Mouse (Mus musculus) left cerebral cortex, adult 8-10 months (tissue): ENCODE measurements at regions not wholly inside any gene's neighbourhood (a gene's known extent, or its start where the extent isn't known, plus 50 kb on each side); places are given as distances from the start of the nearest gene placed in this dataset.

Experiments
- DNase-seq, 2 experiments: peaks; one replicate each; pipeline ENCODE4 v3.0.0; 2022; ENCODE audit warnings: low spot score in 2 of 2

DNA sequence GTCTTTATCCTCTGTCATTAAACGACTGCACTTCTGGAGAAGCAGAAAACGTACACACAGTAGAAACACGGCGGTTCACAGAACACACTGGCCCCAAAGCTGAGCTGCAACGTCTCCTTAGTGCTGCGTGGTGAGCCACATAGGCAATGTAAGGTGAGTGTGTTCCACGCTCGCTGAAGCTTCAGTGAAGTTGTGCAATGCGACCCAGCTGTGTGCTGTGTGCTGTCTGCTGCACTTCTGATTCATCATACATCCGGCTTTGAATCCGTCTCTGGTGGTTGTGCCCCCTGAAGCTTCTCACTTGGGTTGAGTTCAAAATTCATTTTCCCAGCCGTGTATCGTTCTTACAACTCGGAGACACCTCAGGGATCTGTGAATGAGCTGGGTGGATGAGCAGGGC lies 250.6 kb downstream of the Uaca start:
- DNase-seq = no peak

GRCm38 (mm10) chr9:61046517-61046916 lies 252.2 kb downstream of the Uaca start:
- DNase-seq = peak in 1 of 2 experiments; percentile 54

- no peak for DNase-seq
Observed at GRCm38 (mm10) chr9:61047289-61047688, 252.9 kb downstream of the Uaca start.

DNA sequence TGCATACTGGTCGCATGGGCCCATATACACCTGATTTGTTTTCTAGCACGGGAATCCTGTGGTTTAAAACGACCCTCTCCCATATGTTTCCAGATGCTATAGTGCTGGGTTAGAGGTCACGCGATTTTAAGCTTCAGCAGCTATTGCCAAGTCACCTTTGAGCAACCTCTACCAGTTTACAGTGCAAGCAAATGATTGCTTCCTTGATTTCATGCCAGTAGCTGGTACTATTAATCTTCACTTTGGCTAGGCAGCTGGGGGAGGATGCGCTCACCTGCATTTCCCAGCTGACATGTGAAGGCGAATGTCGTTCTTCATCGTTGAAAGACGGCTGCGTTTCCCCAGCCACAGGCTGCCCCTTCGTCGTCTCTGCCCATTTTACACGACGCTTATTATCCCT lies 254.2 kb downstream of the Uaca start:
- DNase-seq = no peak

DNA sequence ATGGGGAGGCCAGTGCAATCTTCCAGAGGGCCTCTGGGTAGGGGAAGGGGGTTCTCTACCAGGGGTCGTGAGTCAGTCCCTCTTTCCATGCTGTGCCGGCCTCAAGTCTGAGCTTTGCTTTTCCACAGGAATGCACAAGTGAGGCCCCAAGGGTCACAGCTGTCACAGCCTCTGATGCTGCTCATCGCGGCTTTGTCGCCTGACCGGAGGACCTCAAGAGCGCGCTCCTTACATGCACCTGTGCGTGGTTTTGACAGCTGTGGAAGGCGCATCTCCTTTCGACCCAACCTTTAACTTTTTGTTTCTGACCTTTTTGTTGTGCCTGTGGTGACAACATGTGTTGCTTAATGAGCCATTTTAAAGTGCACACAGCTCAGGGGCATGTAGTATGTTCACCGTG lies 258.3 kb downstream of the Uaca start:
- no peak for DNase-seq

GRCm38 (mm10) chr9:61054427-61054826 lies 260.1 kb downstream of the Uaca start:
- peak in 1 of 2 experiments; percentile 22 for DNase-seq

GRCm38 (mm10) chr9:61055392-61055791 lies 261.1 kb downstream of the Uaca start:
- DNase-seq = no peak

DNA sequence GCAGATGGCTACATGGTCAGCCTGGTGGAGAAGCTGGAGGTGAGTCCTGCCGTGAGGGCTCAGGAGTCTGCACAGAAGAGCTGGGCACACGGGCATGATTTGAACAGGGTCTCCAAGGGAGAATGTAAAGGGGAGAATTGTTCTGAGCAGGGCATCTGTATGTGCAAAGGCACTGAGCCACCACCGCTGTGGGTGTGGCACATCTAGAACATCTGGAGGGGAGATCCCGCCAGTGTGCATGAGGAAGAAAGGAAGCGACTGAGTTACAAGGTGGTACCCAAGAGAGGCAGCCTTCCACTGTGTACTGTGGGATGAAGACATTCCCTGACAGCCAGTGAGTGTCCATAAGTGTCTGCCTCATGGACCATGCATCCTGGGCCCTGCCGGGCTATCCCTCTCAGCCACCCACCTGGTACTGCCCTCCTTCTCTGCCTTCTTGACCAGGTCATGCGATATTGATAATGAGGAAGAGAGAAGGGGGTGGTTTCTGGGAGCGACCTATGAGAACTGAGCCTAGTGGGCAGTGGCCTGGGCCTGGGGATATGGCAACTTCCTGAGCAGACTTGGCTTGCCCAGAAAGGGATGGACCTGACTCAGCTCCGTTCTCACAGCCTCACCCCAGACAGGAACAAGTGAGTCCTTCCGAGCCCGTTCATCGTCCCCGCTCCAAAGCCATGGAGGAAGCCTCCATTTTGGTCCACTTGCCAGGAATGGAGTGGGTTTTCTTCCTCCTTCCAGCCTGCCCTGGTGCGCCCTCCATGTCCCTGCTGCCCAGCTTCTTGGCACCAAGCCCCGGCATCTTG lies 261.8 kb downstream of the Uaca start:
- no peak for DNase-seq

GRCm38 (mm10) chr9:61056731-61057270 lies 262.5 kb downstream of the Uaca start:
- peak in 1 of 2 experiments; percentile 27 for DNase-seq

- DNase-seq = no peak
Observed at GRCm38 (mm10) chr9:61059225-61059624, 264.9 kb downstream of the Uaca start.

- no peak for DNase-seq
Observed at GRCm38 (mm10) chr9:61060958-61061357, 266.6 kb downstream of the Uaca start.

DNA sequence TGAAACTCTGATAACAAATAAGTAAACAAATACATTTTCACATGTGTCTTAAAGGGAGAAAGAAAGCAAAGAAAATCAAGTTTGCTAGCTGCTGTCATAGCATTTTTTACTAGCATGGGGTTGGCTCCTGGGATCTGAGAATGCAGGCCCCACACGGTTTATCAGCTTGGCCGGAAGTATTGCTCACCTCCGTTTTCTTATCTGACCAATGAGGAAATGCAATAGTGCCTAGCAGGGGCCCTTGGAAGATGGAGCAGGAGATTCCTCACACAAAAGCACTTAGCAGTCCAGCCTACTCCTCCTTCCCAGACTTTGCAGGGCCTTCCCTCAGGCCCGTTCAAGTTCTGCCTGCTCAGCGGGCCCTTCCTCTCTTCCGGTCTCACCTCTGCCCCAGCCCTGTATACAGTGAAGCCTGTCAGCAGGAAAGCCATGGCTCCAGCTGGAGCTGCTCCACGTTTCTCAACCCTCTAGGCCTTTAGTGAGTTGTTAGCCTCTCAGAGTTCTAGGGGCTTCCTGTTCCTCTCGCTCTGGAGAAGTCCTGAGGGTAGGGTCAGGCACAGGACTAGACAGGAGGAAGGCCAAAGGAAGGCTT lies 270.5 kb downstream of the Uaca start:
- DNase-seq = no peak

DNA sequence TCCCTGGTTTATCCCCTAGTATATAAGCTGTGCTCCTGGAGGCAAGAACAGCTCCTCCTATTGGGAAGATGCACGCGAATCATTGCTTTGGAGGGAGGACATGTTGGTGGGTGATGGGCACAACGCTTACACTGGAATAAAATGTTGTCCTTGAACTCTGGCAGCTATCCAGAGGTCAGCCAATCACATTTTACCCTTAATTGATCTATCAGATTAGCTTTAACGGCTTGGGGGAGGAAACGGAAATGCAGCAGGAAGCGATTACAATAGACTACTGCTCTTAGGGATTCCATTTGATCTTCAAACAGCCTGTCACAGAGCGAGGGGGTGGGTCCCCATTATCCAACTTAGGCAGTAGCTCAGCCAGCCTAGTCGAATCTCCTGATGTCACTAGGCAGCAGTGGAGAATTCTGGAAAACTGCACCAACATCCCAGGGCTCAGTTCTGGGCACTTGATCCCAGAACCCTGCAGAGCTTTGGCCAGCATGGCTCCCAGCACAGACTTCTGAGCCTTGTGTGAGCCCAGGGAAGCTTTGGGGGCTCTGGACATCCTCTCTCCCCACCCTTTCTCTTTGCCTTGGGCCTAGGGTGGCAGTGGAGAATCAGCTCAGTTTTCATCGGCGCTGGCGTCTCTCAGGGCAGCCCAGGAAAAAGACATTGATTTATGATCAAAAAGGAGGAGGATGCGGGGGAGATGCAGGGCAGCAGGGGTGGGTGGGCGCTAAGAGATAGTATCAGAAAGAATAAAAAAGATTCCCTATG lies 275.4 kb downstream of the Uaca start:
- DNase-seq = no peak

DNA sequence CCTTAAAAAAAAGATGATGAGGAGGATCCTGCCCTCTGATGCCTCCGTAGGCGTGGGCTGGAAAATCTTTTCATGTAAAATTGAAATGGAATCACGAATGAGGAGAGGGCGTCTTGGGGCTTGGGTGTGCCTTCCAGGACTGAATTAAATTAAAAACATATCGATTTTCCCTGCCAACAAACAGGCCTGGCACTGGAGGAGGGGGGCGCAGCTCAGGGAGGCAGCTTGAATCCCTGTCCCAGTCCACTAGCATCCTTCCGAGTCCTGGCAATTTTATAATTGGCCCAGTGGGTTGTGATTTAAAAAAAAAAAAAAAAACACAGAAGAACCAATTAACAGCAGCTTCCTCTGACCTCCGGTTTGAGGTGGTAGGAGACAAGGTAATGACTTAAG lies 276.0 kb downstream of the Uaca start:
- DNase-seq = no peak

GRCm38 (mm10) chr9:61070861-61071260 lies 276.5 kb downstream of the Uaca start:
- DNase-seq = no peak

DNA sequence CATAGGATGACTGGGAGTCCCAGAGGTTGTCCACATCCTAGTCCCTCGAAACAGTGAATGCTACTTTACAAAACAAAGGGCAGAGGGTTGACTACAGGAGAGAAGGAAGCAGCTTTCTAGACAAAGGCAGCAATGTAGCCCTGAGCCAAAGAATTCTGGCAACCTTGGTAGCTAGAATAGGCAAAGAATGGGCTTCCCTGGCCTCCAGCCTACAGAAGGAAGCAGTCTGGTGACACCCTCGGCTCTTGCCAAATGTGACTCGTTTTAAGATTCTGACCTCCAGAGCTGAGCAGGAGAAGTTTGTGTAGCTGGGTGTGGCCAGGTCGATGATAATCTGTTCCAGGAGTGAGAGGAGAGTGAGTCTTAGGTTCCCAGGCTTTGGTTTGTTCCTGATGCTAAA lies 279.1 kb downstream of the Uaca start:
- no peak for DNase-seq

DNA sequence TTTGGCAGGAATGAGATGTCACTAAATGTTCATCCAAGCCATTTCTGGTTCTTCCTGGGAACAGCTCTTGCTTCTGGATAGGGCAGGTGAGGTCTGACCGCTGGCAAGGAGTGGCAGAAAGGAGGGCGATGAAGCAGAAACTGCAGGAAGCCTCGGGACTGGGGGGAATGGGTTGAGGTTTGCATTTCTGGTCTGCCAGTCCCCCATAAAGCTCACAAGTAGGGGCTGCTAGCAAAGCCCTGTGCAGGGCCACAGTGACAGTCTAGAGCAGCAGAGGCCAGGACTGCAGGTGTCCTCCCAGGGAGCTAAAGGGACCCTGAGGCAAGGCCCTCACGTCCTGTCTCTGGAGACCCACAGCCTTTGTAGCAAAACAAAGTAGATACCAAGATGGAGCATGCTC lies 280.7 kb downstream of the Uaca start:
- DNase-seq = no peak

DNA sequence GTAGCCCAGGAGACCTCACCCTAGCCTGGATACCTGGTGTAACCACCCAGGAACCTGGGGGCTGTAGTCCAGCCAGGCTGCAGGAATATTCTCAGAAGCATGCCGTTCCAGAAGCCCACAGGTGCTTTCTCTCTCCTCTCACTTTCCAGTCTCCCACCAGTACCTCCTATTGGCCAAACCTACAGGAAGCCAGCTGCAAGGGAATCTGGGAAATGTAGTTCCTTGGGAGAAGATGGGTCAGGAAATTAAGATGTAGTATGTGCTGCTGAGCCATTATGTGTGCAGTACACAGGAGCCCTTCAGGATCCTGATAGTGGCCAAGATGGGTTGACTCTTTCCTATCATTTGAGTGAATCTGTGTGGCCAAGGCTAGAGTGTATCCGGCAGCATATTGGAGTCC lies 282.8 kb downstream of the Uaca start:
- no peak for DNase-seq

DNA sequence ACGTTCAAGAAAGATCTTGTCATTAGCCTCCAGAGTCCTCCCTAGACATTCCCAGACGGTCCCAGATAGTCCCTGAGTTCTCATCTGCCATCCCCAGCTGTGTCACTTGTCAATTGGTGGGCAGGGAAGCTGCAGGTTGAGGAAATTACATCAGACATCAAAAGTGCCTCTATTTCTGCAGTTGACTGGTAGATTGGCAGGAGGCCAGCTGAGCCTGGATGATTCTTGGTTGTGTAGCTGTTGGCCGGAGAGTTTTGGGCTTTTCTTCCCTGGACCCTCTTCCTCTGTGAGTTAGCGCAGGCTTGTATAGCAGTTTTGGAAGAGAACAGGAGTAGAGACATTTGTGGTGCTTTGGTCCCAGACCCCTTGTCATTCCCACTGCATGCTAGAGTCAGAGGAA lies 283.5 kb downstream of the Uaca start:
- DNase-seq = no peak

DNA sequence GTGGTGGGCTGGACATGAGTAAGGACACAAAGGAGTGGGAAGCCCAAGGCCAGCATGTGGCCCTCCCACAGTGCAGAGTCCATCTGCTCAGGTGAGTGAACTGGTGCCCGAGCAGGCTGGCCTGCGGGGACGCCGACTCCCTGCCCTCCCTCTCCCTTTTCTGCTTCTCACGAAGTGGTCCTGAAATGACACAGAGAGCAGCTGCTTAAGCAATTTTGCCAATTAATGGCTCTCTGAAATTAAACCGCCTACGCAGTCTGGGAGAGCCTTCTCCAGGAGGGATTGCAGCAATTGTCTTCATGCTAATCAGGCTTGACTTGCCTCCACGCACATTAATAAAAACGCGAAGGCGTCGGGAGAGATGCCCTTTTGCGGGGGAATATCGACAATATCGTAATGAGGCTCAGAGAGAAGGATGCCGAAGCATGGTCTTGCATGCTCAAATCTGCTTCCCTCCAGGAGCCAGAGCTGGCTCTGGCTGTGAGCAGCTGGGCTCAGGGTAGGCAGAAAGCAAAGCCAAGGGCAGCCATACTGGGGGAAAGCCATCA lies 287.2 kb downstream of the Uaca start:
- DNase-seq = peak; percentile 12 to 46

DNA sequence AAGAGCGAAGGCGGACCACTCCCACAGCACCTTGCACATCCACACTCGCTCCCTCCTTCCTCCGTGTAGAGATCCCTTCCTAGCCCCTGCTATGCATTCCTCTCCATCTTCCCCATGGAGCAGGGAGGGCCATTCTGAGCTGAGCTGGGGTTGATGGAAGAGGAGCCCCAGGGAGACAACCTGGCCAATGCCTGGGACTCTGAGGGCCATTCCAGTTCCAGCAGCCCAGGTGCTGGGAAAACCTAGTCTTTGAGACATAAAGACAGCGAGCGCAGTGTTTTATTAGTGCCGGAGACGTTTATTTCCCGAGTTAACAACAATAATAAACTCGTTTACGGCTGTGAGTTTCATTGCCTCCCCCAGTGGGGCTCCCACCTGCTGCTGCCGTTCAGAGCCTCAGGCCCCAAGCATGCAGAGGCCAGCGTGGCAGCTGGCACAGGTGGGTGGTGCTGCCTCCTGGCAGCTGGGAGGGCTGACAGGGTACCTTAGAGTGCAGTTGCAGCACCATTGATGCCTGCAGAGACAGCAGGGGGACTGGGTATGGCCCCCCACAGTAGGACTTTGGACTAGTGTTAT lies 287.4 kb upstream of the Tle3 start:
- no peak for DNase-seq

DNA sequence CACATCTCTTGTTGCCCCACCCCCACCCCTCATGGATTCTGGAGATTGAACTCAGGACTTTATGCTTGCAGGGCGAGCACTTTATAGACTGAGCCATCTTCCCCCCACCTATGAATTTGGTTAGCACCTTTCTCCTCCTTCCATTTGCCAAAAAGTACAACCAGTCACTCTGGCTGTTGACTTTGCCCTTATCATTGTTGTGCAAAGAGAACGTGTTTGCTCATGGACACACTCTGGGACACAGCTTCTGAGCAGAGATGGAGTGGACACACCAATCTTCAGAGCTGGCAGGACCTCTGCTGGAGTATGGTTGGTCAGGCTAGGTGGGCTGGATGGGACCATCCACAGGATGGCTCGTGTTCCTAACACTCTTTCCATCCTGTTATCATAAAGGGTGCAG lies 285.1 kb upstream of the Tle3 start:
- no peak for DNase-seq
